9 mouse cellular contexts compared by ENCODE assay signal in genomic region chr8:4370078-4370477, GRCm38 (mm10). TPM values are rescaled to one million over a fixed set of nuclear protein-coding genes. Genes with fewer than 3 reads are reported as not detected.
DNase-seq lines count a peak whose midpoint lies in the region; ATAC-seq lines count a peak whose summit lies in the region.
"Had no signal": no experiment of that assay in that cellular context is flagged by ENCODE, and none has a peak within 500 bp of the region (broad histone marks: within the 10 kb centered on the region; RNA-seq: fewer than 3 reads in every experiment).

No protein-coding gene starts in this region.

- H3K27ac ChIP-seq in heart, embryonic 13.5 days (replicated peaks) = peak overlapping the region; percentile 46; the same call in 1 of the 2 replicates
- H3K27ac ChIP-seq in midbrain, embryonic 15.5 days = no peak overlapping the region
- H3K27ac ChIP-seq: lung, embryonic 15.5 days had no signal

- peak; percentile 19 to 37 for DNase-seq in cerebellum, postnatal 10 days
- no peak for DNase-seq in cerebellum, adult 11 months
- DNase-seq in embryo, embryonic 10 days (ENCODE audit: low spot score) = peak; percentile 69
- peak; percentile 23 to 60 for DNase-seq in layer of hippocampus, postnatal 14 days (ENCODE audit: low spot score in 2 of 2)
- DNase-seq in thymus, postnatal 4 days = peak; percentile 57

- 21% methylated on average over 2 of the region's 2 CpGs for WGBS in heart, embryonic 13.5 days
- 46% methylated on average over 2 of the region's 2 CpGs for WGBS in midbrain, embryonic 15.5 days

- no peak overlapping the region for H3K4me2 ChIP-seq in heart, embryonic 13.5 days
- H3K4me2 ChIP-seq in midbrain, embryonic 15.5 days = no peak overlapping the region
- H3K4me2 ChIP-seq: lung, embryonic 15.5 days had no signal

- peak; percentile 94 for ATAC-seq in CD4-positive, CD25-positive, alpha-beta regulatory T cell, adult 4 months
- ATAC-seq in heart, embryonic 13.5 days (ENCODE audit: extremely low read depth, insufficient number of reproducible peaks, low FRiP score, low TSS enrichment) = peak; percentile 66; the same call in 1 of the 2 replicates
- ATAC-seq in midbrain, embryonic 15.5 days (replicated peaks) = 0 out of 2 replicates have a peak, but pooled peaks have one; percentile 37

- H3K36me3 ChIP-seq in heart, embryonic 13.5 days = no peaks in the 10 kb centered on the region
- no peaks in the 10 kb centered on the region for H3K36me3 ChIP-seq in midbrain, embryonic 15.5 days (replicated peaks)
- H3K36me3 ChIP-seq: lung, embryonic 15.5 days had no signal

- H3K9ac ChIP-seq in heart, embryonic 13.5 days = no peak overlapping the region
- no peak overlapping the region for H3K9ac ChIP-seq in midbrain, embryonic 15.5 days
- H3K9ac ChIP-seq: lung, embryonic 15.5 days had no signal

- 0 out of 2 replicates have a peak, but pooled peaks cover 3% of the 10 kb centered on the region for H3K9me3 ChIP-seq in heart, embryonic 13.5 days
- H3K9me3 ChIP-seq in midbrain, embryonic 15.5 days = no peaks in the 10 kb centered on the region
- H3K9me3 ChIP-seq: lung, embryonic 15.5 days had no signal

- H3K4me1 ChIP-seq in heart, embryonic 13.5 days = no peaks in the 10 kb centered on the region
- no peaks in the 10 kb centered on the region for H3K4me1 ChIP-seq in midbrain, embryonic 15.5 days
- H3K4me1 ChIP-seq: lung, embryonic 15.5 days had no signal

- H3K4me3 ChIP-seq in heart, embryonic 13.5 days = no peak overlapping the region
- H3K4me3 ChIP-seq in midbrain, embryonic 15.5 days = no peak overlapping the region
- H3K4me3 ChIP-seq: lung, embryonic 15.5 days had no signal

- H3K27me3 ChIP-seq in heart, embryonic 13.5 days (replicated peaks) = no peaks in the 10 kb centered on the region
- no peaks in the 10 kb centered on the region for H3K27me3 ChIP-seq in midbrain, embryonic 15.5 days (replicated peaks)
- H3K27me3 ChIP-seq: lung, embryonic 15.5 days had no signal

RNA-seq across cellular contexts. Expression of gene Elavl1, which starts 44.9 kb away (rescaled TPM):
- polyA plus RNA-seq in CD4-positive, CD25-positive, alpha-beta regulatory T cell, adult 4 months (2017; shearing (Covaris generic)) = 10 to 100 TPM; 20.4 to 38.9 TPM
- polyA plus RNA-seq in heart, embryonic 13.5 days (2015; fragmentation: Nextera tagmentation; extraction: Ambion mirVana) = 162 and 163 TPM in 2 replicates
- total RNA-seq in layer of hippocampus, postnatal 14 days (2021) = 10 to 100 TPM; 75.5 to 79.0 TPM
- 108 and 111 TPM in 2 replicates for polyA plus RNA-seq in midbrain, embryonic 15.5 days (2015; fragmentation: Nextera tagmentation; extraction: Ambion mirVana)

RNA-seq across cellular contexts. Expression of gene Ccl25, which starts 45.1 kb away (rescaled TPM):
- 10 to 100 TPM; 12.2 to 12.5 TPM for polyA plus RNA-seq in CD4-positive, CD25-positive, alpha-beta regulatory T cell, adult 4 months (2017; shearing (Covaris generic))
- polyA plus RNA-seq in heart, embryonic 13.5 days (2015; fragmentation: Nextera tagmentation; extraction: Ambion mirVana) = 11.5 and 14.6 TPM in 2 replicates
- 10 to 100 TPM; 23.4 to 30.7 TPM for total RNA-seq in layer of hippocampus, postnatal 14 days (2021)
- polyA plus RNA-seq in midbrain, embryonic 15.5 days (2015; fragmentation: Nextera tagmentation; extraction: Ambion mirVana) = 19.3 and 20.4 TPM in 2 replicates

Comparison
In these comparisons a context has a peak if more than half of its experiments do, and no peak if none do; other contexts are left out.
1. ATAC-seq: peak in every context shown above with its lines; median percentile 94 in CD4-positive, CD25-positive, alpha-beta regulatory T cell, adult 4 months; 66 in heart, embryonic 13.5 days; 37 in midbrain, embryonic 15.5 days.